Mouse (Mus musculus): ENCODE measurements around the gene Tnfrsf9.
"Not testable (repeated sequence)": the region's sequence is repeated elsewhere in the genome, so short reads cannot be mapped to it uniquely, and the experiment has no call there.

Gene Tnfrsf9

GRCm38 (mm10) chr4:150914290-150914733 is at the start of gene Tnfrsf9, which contains the start of gene Park7:
Tnfrsf9 (plus strand) TSS chr4:150914562.
Park7 (minus strand) TSS chr4:150914437.
- DNase-seq (ENCODE audit: low spot score) = peak; percentile 97

- DNase-seq (ENCODE audit: low spot score) = peak; percentile 62
These were observed 49.0 kb upstream of the Tnfrsf9 start for GRCm38 (mm10) chr4:150865371-150865770.

- no peak for DNase-seq (ENCODE audit: low spot score)
These were observed 48.3 kb upstream of the Tnfrsf9 start for GRCm38 (mm10) chr4:150866069-150866468.

- no peak for DNase-seq (ENCODE audit: low spot score)
These were observed 47.9 kb upstream of the Tnfrsf9 start for GRCm38 (mm10) chr4:150866494-150866893.

GRCm38 (mm10) chr4:150868161-150868560 is 46.2 kb upstream of the Tnfrsf9 start:
- no peak for DNase-seq (ENCODE audit: low spot score)

GRCm38 (mm10) chr4:150868859-150869258 is 45.5 kb upstream of the Tnfrsf9 start:
- DNase-seq (ENCODE audit: low spot score) = no peak

- no peak for DNase-seq (ENCODE audit: low spot score)
These were observed 44.8 kb upstream of the Tnfrsf9 start for GRCm38 (mm10) chr4:150869276-150870197.

GRCm38 (mm10) chr4:150870963-150871391 is 43.4 kb upstream of the Tnfrsf9 start:
- no peak for DNase-seq (ENCODE audit: low spot score)

GRCm38 (mm10) chr4:150871392-150872138 is 42.8 kb upstream of the Tnfrsf9 start:
- peak; percentile 61 for DNase-seq (ENCODE audit: low spot score)

GRCm38 (mm10) chr4:150872139-150872651 is 42.2 kb upstream of the Tnfrsf9 start:
- DNase-seq (ENCODE audit: low spot score) = peak; percentile 48

GRCm38 (mm10) chr4:150872681-150873080 is 41.7 kb upstream of the Tnfrsf9 start:
- no peak for DNase-seq (ENCODE audit: low spot score)

GRCm38 (mm10) chr4:150874416-150874815 is 39.9 kb upstream of the Tnfrsf9 start:
- not testable (repeated sequence) for DNase-seq (ENCODE audit: low spot score)

GRCm38 (mm10) chr4:150875393-150875792 is 39.0 kb upstream of the Tnfrsf9 start:
- no peak for DNase-seq (ENCODE audit: low spot score)

GRCm38 (mm10) chr4:150879631-150880030 is 34.7 kb upstream of the Tnfrsf9 start:
- DNase-seq (ENCODE audit: low spot score) = no peak

GRCm38 (mm10) chr4:150880364-150880763 is 34.0 kb upstream of the Tnfrsf9 start:
- DNase-seq (ENCODE audit: low spot score) = no peak

- DNase-seq (ENCODE audit: low spot score) = no peak
These were observed 31.7 kb upstream of the Tnfrsf9 start for GRCm38 (mm10) chr4:150882632-150883031.

- DNase-seq (ENCODE audit: low spot score) = no peak
These were observed 26.5 kb upstream of the Tnfrsf9 start for GRCm38 (mm10) chr4:150887903-150888302.

- DNase-seq (ENCODE audit: low spot score) = no peak
These were observed 25.9 kb upstream of the Tnfrsf9 start for GRCm38 (mm10) chr4:150888492-150888891.

- no peak for DNase-seq (ENCODE audit: low spot score)
These were observed 24.9 kb upstream of the Tnfrsf9 start for GRCm38 (mm10) chr4:150889273-150889954.

- DNase-seq (ENCODE audit: low spot score) = no peak
These were observed 24.4 kb upstream of the Tnfrsf9 start for GRCm38 (mm10) chr4:150889955-150890315.

GRCm38 (mm10) chr4:150891308-150891707 is 23.1 kb upstream of the Tnfrsf9 start:
- DNase-seq (ENCODE audit: low spot score) = no peak

Data from MN1 (cell line).